ENCODE assay signal across 20 mouse cellular contexts in the genomic region with DNA sequence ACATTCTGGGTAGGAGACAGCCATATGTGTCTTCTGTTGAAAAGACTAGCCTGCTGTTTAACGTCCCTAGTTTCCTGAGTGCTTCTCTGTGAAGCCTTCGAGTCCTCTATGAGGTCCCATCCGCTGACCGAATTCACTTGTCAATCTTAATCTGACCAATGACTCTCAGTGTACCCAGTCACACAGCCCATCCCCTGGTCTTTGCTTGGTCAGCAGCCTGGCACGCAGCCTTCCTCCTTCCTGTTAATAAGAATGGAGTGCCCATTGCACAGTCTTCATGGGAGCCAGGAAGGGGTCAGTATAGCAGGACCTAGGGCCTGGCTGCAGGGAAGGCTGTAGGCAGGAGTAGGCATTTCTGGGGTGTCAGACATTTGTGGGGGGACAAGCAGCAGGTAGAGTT. TPM values are rescaled to one million over a fixed set of nuclear protein-coding genes. Genes with fewer than 3 reads are reported as not detected.
DNase-seq lines count a peak whose midpoint lies in the region; ATAC-seq lines count a peak whose summit lies in the region.
"Had no signal": no experiment of that assay in that cellular context is flagged by ENCODE, and none has a peak within 500 bp of the region (broad histone marks: within the 10 kb centered on the region; RNA-seq: fewer than 3 reads in every experiment).

No protein-coding gene starts in this region.

- no peaks in the 10 kb centered on the region for H3K27me3 ChIP-seq in liver, embryonic 11.5 days (replicated peaks; ENCODE audit: control insufficient read depth, insufficient read depth, low read length)
- H3K27me3 ChIP-seq: limb, embryonic 15.5 days had no signal

- H3K27ac ChIP-seq in liver, embryonic 11.5 days (ENCODE audit: low read depth, low read length), result peak overlapping the region; percentile 38; the same call in 1 of the 2 replicates
- peak overlapping the region; percentile 43 for H3K27ac ChIP-seq in brown adipose tissue, adult 24 weeks (replicated peaks; ENCODE audit: low read depth, low read length)
- H3K27ac ChIP-seq: gastrocnemius, adult 2 months; heart, adult 2 months; hindbrain, postnatal 0 days; limb, embryonic 15.5 days; midbrain, embryonic 10.5 days had no signal

- intact Hi-C loops in heart, postnatal 10 days (cut with DNase I), result loop anchor here (5.0 kb wide), 2 partner anchors 38 to 88 kb away; partner anchors contain the start of gene Iqcn

- H3K4me1 ChIP-seq in liver, embryonic 11.5 days (replicated peaks; ENCODE audit: control insufficient read depth, insufficient read depth, low read length), result peaks cover 46% of the 10 kb centered on the region
- H3K4me1 ChIP-seq in brown adipose tissue, adult 24 weeks (ENCODE audit: control insufficient read depth, insufficient read depth, insufficient read length, low read length), result no peaks in the 10 kb centered on the region; the same call in 1 of the 2 replicates

- H3K9me3 ChIP-seq in liver, embryonic 11.5 days (ENCODE audit: control insufficient read depth, low read length), result no peaks in the 10 kb centered on the region
- H3K9me3 ChIP-seq: limb, embryonic 15.5 days; midbrain, embryonic 10.5 days had no signal

- H3K4me3 ChIP-seq in liver, embryonic 11.5 days (ENCODE audit: low read depth, low read length), result no peak overlapping the region
- H3K4me3 ChIP-seq in brown adipose tissue, adult 24 weeks (ENCODE audit: insufficient read depth, low read depth, low read length), result no peak overlapping the region
- H3K4me3 ChIP-seq: gastrocnemius, adult 2 months; heart, adult 2 months; limb, embryonic 15.5 days; midbrain, embryonic 10.5 days had no signal

- no peak overlapping the region for H3K9ac ChIP-seq in liver, embryonic 11.5 days (ENCODE audit: low read depth, low read length)
- H3K9ac ChIP-seq: forebrain, postnatal 0 days; limb, embryonic 15.5 days had no signal

- H3K4me2 ChIP-seq in liver, embryonic 11.5 days, result no peak overlapping the region
- H3K4me2 ChIP-seq: limb, embryonic 15.5 days had no signal

- DNase-seq in heart, adult 11 months, result peak; percentile 97
- DNase-seq in heart, postnatal 10 days, result no peak
- no peak for DNase-seq in liver, embryonic 11.5 days (ENCODE audit: low spot score)
- no peak for DNase-seq in liver
- peak; percentile 59 for DNase-seq in lung, postnatal 36 days
- no peak for DNase-seq in right cerebral cortex, postnatal 4 days
- DNase-seq in yolk sac, embryonic 10.5 days (ENCODE audit: low spot score), result no peak
- DNase-seq: forebrain, postnatal 0 days; gastrocnemius, adult 2 months; kidney, postnatal 14 days; layer of hippocampus, adult 9-11 months; retina, postnatal 1 day; thymus, adult 18-20 months had no signal

- ATAC-seq in liver, embryonic 11.5 days (replicated peaks; ENCODE audit: low FRiP score), result no peak
- ATAC-seq: forebrain, postnatal 0 days; hindbrain, postnatal 0 days had no signal

- no peaks in the 10 kb centered on the region for H3K36me3 ChIP-seq in liver, embryonic 11.5 days (ENCODE audit: control insufficient read depth, insufficient read depth, low read length)
- H3K36me3 ChIP-seq: limb, embryonic 15.5 days; midbrain, embryonic 10.5 days had no signal

- 69% methylated on average over 5 of the region's 5 CpGs for WGBS in liver, embryonic 11.5 days

RNA-seq across cellular contexts. Expression of gene Lrrc25, which starts 1.5 kb away (rescaled TPM):
- 1 to 10 TPM; 1.1 to 1.6 TPM for total RNA-seq in heart, postnatal 10 days (2021)
- polyA plus RNA-seq in liver, embryonic 11.5 days (2014; fragmentation: Nextera tagmentation; extraction: Ambion mirVana), result 4.5 and 5.3 TPM in 2 replicates
- polyA plus RNA-seq in brown adipose tissue, adult 24 weeks (2012; ENCODE audit: insufficient read depth, insufficient read length, missing spikeins), result 2.0 TPM in 2 replicates
- polyA plus RNA-seq: C2C12 had no signal

RNA-seq across cellular contexts. Expression of gene Ssbp4, which starts 5.8 kb away (rescaled TPM):
- total RNA-seq in heart, postnatal 10 days (2021), result 10 to 100 TPM; 54.7 to 55.6 TPM
- polyA plus RNA-seq in liver, embryonic 11.5 days (2014; fragmentation: Nextera tagmentation; extraction: Ambion mirVana), result 144 and 173 TPM in 2 replicates
- 29.6 and 45.0 TPM in 2 replicates for polyA plus RNA-seq in brown adipose tissue, adult 24 weeks (2012; ENCODE audit: insufficient read depth, insufficient read length, missing spikeins)

RNA-seq across cellular contexts. Expression of gene Gdf15, which starts 17.8 kb away (rescaled TPM):
- total RNA-seq in heart, postnatal 10 days (2021), result 1 to 10 TPM in 1 of 2 experiments, under 1 TPM in 1; 0.86 to 1.1 TPM
- polyA plus RNA-seq in liver, embryonic 11.5 days (2014; fragmentation: Nextera tagmentation; extraction: Ambion mirVana), result 4.2 and 4.9 TPM in 2 replicates
- polyA plus RNA-seq in brown adipose tissue, adult 24 weeks (2012; ENCODE audit: insufficient read depth, insufficient read length, missing spikeins), result 1.7 TPM in 2 replicates
- total RNA-seq: left cerebral cortex, postnatal 14 days had no signal
- polyA plus RNA-seq: midbrain, embryonic 10.5 days had no signal

RNA-seq across cellular contexts. Expression of gene Isyna1, which starts 20.3 kb away (rescaled TPM):
- total RNA-seq in heart, postnatal 10 days (2021), result 10 to 100 TPM; 25.8 to 29.6 TPM
- 177 and 188 TPM in 2 replicates for polyA plus RNA-seq in liver, embryonic 11.5 days (2014; fragmentation: Nextera tagmentation; extraction: Ambion mirVana)
- polyA plus RNA-seq in brown adipose tissue, adult 24 weeks (2012; ENCODE audit: insufficient read depth, insufficient read length, missing spikeins), result 7.7 and 17.4 TPM in 2 replicates

RNA-seq across cellular contexts. Expression of gene Pgpep1, which starts 45.7 kb away (rescaled TPM):
- 10 to 100 TPM; 39.6 to 42.9 TPM for total RNA-seq in heart, postnatal 10 days (2021)
- 33.7 and 34.6 TPM in 2 replicates for polyA plus RNA-seq in liver, embryonic 11.5 days (2014; fragmentation: Nextera tagmentation; extraction: Ambion mirVana)
- 31.0 and 37.7 TPM in 2 replicates for polyA plus RNA-seq in brown adipose tissue, adult 24 weeks (2012; ENCODE audit: insufficient read depth, insufficient read length, missing spikeins)

Comparison
In these comparisons a context has a peak if more than half of its experiments do, and no peak if none do; other contexts are left out.
1. DNase-seq: peak in heart, adult 11 months (single experiment) and lung, postnatal 36 days (single experiment); none in heart, postnatal 10 days (0 of 2), liver, embryonic 11.5 days (single experiment), liver (single experiment), right cerebral cortex, postnatal 4 days (single experiment) and yolk sac, embryonic 10.5 days (single experiment).